ENCODE assay signal across 8 mouse cellular contexts in genomic region chr1:106171241-106172220, GRCm38 (mm10). TPM values are rescaled to one million over a fixed set of nuclear protein-coding genes. Genes with fewer than 3 reads are reported as not detected.
DNase-seq lines count a peak whose midpoint lies in the region; ATAC-seq and TF ChIP-seq lines count a peak whose summit lies in the region.

Phlpp1 (plus strand) TSS chr1:106171752.

- CTCF ChIA-PET in Patski (lab: Charles Lee), result interaction anchor here (0.8 to 2.9 kb wide), 22 partner anchors 9 to 229 kb away, joined by 3 to 20 read pairs (median 4); no protein-coding TSS in a partner anchor

- in situ Hi-C loops in Patski (cut with MboI; ENCODE audit: low pct_unique_long_range_greater_than_20kb), result loop anchor here (5.0 to 25.0 kb wide), 4 partner anchors 99 to 284 kb away; no protein-coding TSS in a partner anchor

- WGBS in hindbrain, embryonic 13.5 days, result under 1% methylated on average over 80 of the region's 113 CpGs

- no peaks in the 10 kb centered on the region for H3K9me3 ChIP-seq in hindbrain, embryonic 13.5 days

- POLR2A ChIA-PET in Patski (lab: Charles Lee), result interaction anchor here (0.8 to 1.7 kb wide), 2 partner anchors 66 to 229 kb away, joined by 4 read pairs; no protein-coding TSS in a partner anchor

- peak within 1 kb of the TSS; percentile 99 for H3K9ac ChIP-seq in hindbrain, embryonic 13.5 days

- peak; percentile 94 for ATAC-seq in Patski
- peak; percentile 98 for ATAC-seq in hindbrain, embryonic 13.5 days (ENCODE audit: low FRiP score)

- H3K27ac ChIP-seq in hindbrain, embryonic 13.5 days, result peak within 1 kb of the TSS; percentile 97

- peak within 1 kb of the TSS; percentile 81 for H3K4me2 ChIP-seq in hindbrain, embryonic 13.5 days

- no peaks in the 10 kb centered on the region for H3K27me3 ChIP-seq in Patski
- no peaks in the 10 kb centered on the region for H3K27me3 ChIP-seq in hindbrain, embryonic 13.5 days

- no peak for TF ChIP-seq CTCF in Patski (IDR thresholded peaks at IDR 0.05)

- peak within 1 kb of the TSS; percentile 96 for H3K4me3 ChIP-seq in hindbrain, embryonic 13.5 days

- DNase-seq in Patski (ENCODE audit: low read depth, low spot score), result peak; percentile 98
- DNase-seq in cerebellum, postnatal 14 days, result peak; percentile 100
- peak; percentile 100 for DNase-seq in frontal cortex, postnatal 14 days (ENCODE audit: low spot score in 2 of 2)
- DNase-seq in layer of hippocampus, postnatal 25 days (ENCODE audit: extremely low spot score in 1 of 2, low spot score in 1 of 2), result peak; percentile 96
- DNase-seq in lung, postnatal 25 days (ENCODE audit: low spot score), result peak; percentile 100
- DNase-seq in retina, embryonic 14.5 days (ENCODE audit: low spot score), result peak; percentile 100
- DNase-seq in thymus, postnatal 4 days, result peak; percentile 100

- no peaks in the 10 kb centered on the region for H3K36me3 ChIP-seq in hindbrain, embryonic 13.5 days

- peaks cover 33% of the 10 kb centered on the region for H3K4me1 ChIP-seq in hindbrain, embryonic 13.5 days (replicated peaks)

RNA-seq across cellular contexts. Expression of gene Phlpp1, which starts in this region (rescaled TPM):
- 8.5 TPM for polyA plus RNA-seq in Patski (2021)
- polyA plus RNA-seq in hindbrain, embryonic 13.5 days (2015; fragmentation: Nextera tagmentation; extraction: Ambion mirVana), result 6.8 and 6.9 TPM in 2 replicates
- 10 to 100 TPM; 78.6 to 80.8 TPM for total RNA-seq in layer of hippocampus, postnatal 25 days (2021)

Comparison
In these comparisons a context has a peak if more than half of its experiments do, and no peak if none do; other contexts are left out.
1. Peak in every context shown above with its lines: DNase-seq, ATAC-seq, H3K4me3 ChIP-seq and H3K27ac ChIP-seq.